Mouse (Mus musculus) cerebellum, adult 11 months (tissue): ENCODE data around the gene Il22ra2.

Source experiments
- DNase-seq: peaks from one replicate; pipeline ENCODE4 v3.0.0; 2022

The Il22ra2 gene

GRCm38 (mm10) chr10:19603231-19603630, 18.6 kb upstream of the Il22ra2 start:
- DNase-seq: no peak

GRCm38 (mm10) chr10:19609125-19609524, 12.7 kb upstream of the Il22ra2 start:
- DNase-seq: no peak

- DNase-seq: no peak
Measured at GRCm38 (mm10) chr10:19611616-19612015, 10.2 kb upstream of the Il22ra2 start.

- DNase-seq: no peak
Measured at GRCm38 (mm10) chr10:19613111-19613753, 8.6 kb upstream of the Il22ra2 start.

- no peak for DNase-seq
Measured at GRCm38 (mm10) chr10:19619736-19620135, 2.1 kb upstream of the Il22ra2 start.

- no peak for DNase-seq
Measured at GRCm38 (mm10) chr10:19624617-19625016, 2.8 kb downstream of the Il22ra2 start.

GRCm38 (mm10) chr10:19627342-19627741, 5.5 kb downstream of the Il22ra2 start:
- no peak for DNase-seq

- DNase-seq: no peak
Measured at GRCm38 (mm10) chr10:19627748-19628147, 6.0 kb downstream of the Il22ra2 start.

- no peak for DNase-seq
Measured at GRCm38 (mm10) chr10:19631616-19632195, 9.9 kb downstream of the Il22ra2 start.

- DNase-seq: no peak
Measured at GRCm38 (mm10) chr10:19638851-19639250, 17.1 kb downstream of the Il22ra2 start.

GRCm38 (mm10) chr10:19639630-19640029, 17.8 kb downstream of the Il22ra2 start:
- DNase-seq: no peak

GRCm38 (mm10) chr10:19645119-19645518, 23.3 kb downstream of the Il22ra2 start:
- no peak for DNase-seq

- DNase-seq: no peak
Measured at GRCm38 (mm10) chr10:19657426-19657825, 35.6 kb downstream of the Il22ra2 start.

- DNase-seq: no peak
Measured at GRCm38 (mm10) chr10:19659953-19660352, 38.2 kb downstream of the Il22ra2 start.

GRCm38 (mm10) chr10:19668973-19669372, 47.2 kb downstream of the Il22ra2 start:
- DNase-seq: no peak

- no peak for DNase-seq
Measured at GRCm38 (mm10) chr10:19672015-19672414, 50.2 kb downstream of the Il22ra2 start.

GRCm38 (mm10) chr10:19673146-19673545, 51.3 kb downstream of the Il22ra2 start:
- no peak for DNase-seq
